Mouse (Mus musculus): ENCODE results near the gene Col5a1.

Gene Col5a1

GRCm38 (mm10) chr2:28038391-28039096 lies 152.3 kb downstream of the Col5a1 start:
- TF ChIP-seq CTCF (conservative IDR thresholded peaks at IDR 0.05; ENCODE audit: low read length) (no peak), POU5F1 (IDR thresholded peaks at IDR 0.05; ENCODE audit: borderline replicate concordance, low read length) (no peak), NANOG (IDR thresholded peaks at IDR 0.05; ENCODE audit: borderline replicate concordance, low read length) (no peak)
- Histone ChIP-seq H3K27me3 (ENCODE audit: insufficient read depth, low read length) (no peaks in the 10 kb centered on the region), H3K36me3 (ENCODE audit: insufficient read depth, low read length) (no peaks in the 10 kb centered on the region), H3K9me3 (ENCODE audit: low read length) (peaks cover 22% of the 10 kb centered on the region), H3K4me1 (replicated peaks; ENCODE audit: low read depth, low read length) (no peaks in the 10 kb centered on the region), H3K4me3 (replicated peaks; ENCODE audit: low read length) (no peak overlapping the region)

GRCm38 (mm10) chr2:28039647-28040325 lies 153.6 kb downstream of the Col5a1 start:
- H3K4me3 ChIP-seq (replicated peaks; ENCODE audit: low read length): no peak overlapping the region
- H3K36me3 ChIP-seq (ENCODE audit: insufficient read depth, low read length): no peaks in the 10 kb centered on the region
- H3K4me1 ChIP-seq (replicated peaks; ENCODE audit: low read depth, low read length): no peaks in the 10 kb centered on the region
- TF ChIP-seq CTCF (conservative IDR thresholded peaks at IDR 0.05; ENCODE audit: low read length) (no peak), POU5F1 (IDR thresholded peaks at IDR 0.05; ENCODE audit: borderline replicate concordance, low read length) (no peak), NANOG (IDR thresholded peaks at IDR 0.05; ENCODE audit: borderline replicate concordance, low read length) (no peak)
- H3K27me3 ChIP-seq (ENCODE audit: insufficient read depth, low read length): no peaks in the 10 kb centered on the region
- peaks cover 25% of the 10 kb centered on the region for H3K9me3 ChIP-seq (ENCODE audit: low read length)

- no peak overlapping the region for H3K4me3 ChIP-seq (replicated peaks; ENCODE audit: low read length)
- TF ChIP-seq NANOG (IDR thresholded peaks at IDR 0.05; ENCODE audit: borderline replicate concordance, low read length) (no peak), POU5F1 (IDR thresholded peaks at IDR 0.05; ENCODE audit: borderline replicate concordance, low read length) (no peak), CTCF (conservative IDR thresholded peaks at IDR 0.05; ENCODE audit: low read length) (no peak)
- H3K27me3 ChIP-seq (ENCODE audit: insufficient read depth, low read length): no peaks in the 10 kb centered on the region
- H3K9me3 ChIP-seq (ENCODE audit: low read length): peaks cover 25% of the 10 kb centered on the region
- H3K4me1 ChIP-seq (replicated peaks; ENCODE audit: low read depth, low read length): no peaks in the 10 kb centered on the region
- no peaks in the 10 kb centered on the region for H3K36me3 ChIP-seq (ENCODE audit: insufficient read depth, low read length)
Observed at GRCm38 (mm10) chr2:28040466-28040865, 154.2 kb downstream of the Col5a1 start.

- H3K36me3 ChIP-seq (ENCODE audit: insufficient read depth, low read length): no peaks in the 10 kb centered on the region
- no peaks in the 10 kb centered on the region for H3K27me3 ChIP-seq (ENCODE audit: insufficient read depth, low read length)
- TF ChIP-seq CTCF (conservative IDR thresholded peaks at IDR 0.05; ENCODE audit: low read length): no peak
- TF ChIP-seq POU5F1 (IDR thresholded peaks at IDR 0.05; ENCODE audit: borderline replicate concordance, low read length): no peak
- TF ChIP-seq NANOG (IDR thresholded peaks at IDR 0.05; ENCODE audit: borderline replicate concordance, low read length): no peak
- H3K4me1 ChIP-seq (replicated peaks; ENCODE audit: low read depth, low read length): no peaks in the 10 kb centered on the region
- no peak overlapping the region for H3K4me3 ChIP-seq (replicated peaks; ENCODE audit: low read length)
- H3K9me3 ChIP-seq (ENCODE audit: low read length): peaks cover 25% of the 10 kb centered on the region
Observed at GRCm38 (mm10) chr2:28044920-28045598, 158.8 kb downstream of the Col5a1 start.

GRCm38 (mm10) chr2:28046311-28046710 lies 160.1 kb downstream of the Col5a1 start:
- no peak overlapping the region for H3K4me3 ChIP-seq (replicated peaks; ENCODE audit: low read length)
- H3K27me3 ChIP-seq (ENCODE audit: insufficient read depth, low read length): no peaks in the 10 kb centered on the region
- H3K36me3 ChIP-seq (ENCODE audit: insufficient read depth, low read length): no peaks in the 10 kb centered on the region
- TF ChIP-seq NANOG (IDR thresholded peaks at IDR 0.05; ENCODE audit: borderline replicate concordance, low read length) (no peak), CTCF (conservative IDR thresholded peaks at IDR 0.05; ENCODE audit: low read length) (no peak), POU5F1 (IDR thresholded peaks at IDR 0.05; ENCODE audit: borderline replicate concordance, low read length) (no peak)
- H3K9me3 ChIP-seq (ENCODE audit: low read length): peaks cover 25% of the 10 kb centered on the region
- H3K4me1 ChIP-seq (replicated peaks; ENCODE audit: low read depth, low read length): no peaks in the 10 kb centered on the region

- H3K27me3 ChIP-seq (ENCODE audit: insufficient read depth, low read length): no peaks in the 10 kb centered on the region
- no peak for TF ChIP-seq NANOG (IDR thresholded peaks at IDR 0.05; ENCODE audit: borderline replicate concordance, low read length)
- no peak for TF ChIP-seq POU5F1 (IDR thresholded peaks at IDR 0.05; ENCODE audit: borderline replicate concordance, low read length)
- no peak for TF ChIP-seq CTCF (conservative IDR thresholded peaks at IDR 0.05; ENCODE audit: low read length)
- H3K4me1 ChIP-seq (replicated peaks; ENCODE audit: low read depth, low read length): no peaks in the 10 kb centered on the region
- H3K9me3 ChIP-seq (ENCODE audit: low read length): peaks cover 18% of the 10 kb centered on the region
- H3K36me3 ChIP-seq (ENCODE audit: insufficient read depth, low read length): no peaks in the 10 kb centered on the region
- no peak overlapping the region for H3K4me3 ChIP-seq (replicated peaks; ENCODE audit: low read length)
Observed at GRCm38 (mm10) chr2:28047092-28047491, 160.9 kb downstream of the Col5a1 start.

- Histone ChIP-seq H3K4me1 (replicated peaks; ENCODE audit: low read depth, low read length) (peaks cover 2% of the 10 kb centered on the region; the same call in 1 of the 2 replicates), H3K36me3 (ENCODE audit: insufficient read depth, low read length) (no peaks in the 10 kb centered on the region), H3K4me3 (replicated peaks; ENCODE audit: low read length) (no peak overlapping the region), H3K9me3 (ENCODE audit: low read length) (no peaks in the 10 kb centered on the region), H3K27me3 (ENCODE audit: insufficient read depth, low read length) (no peaks in the 10 kb centered on the region)
- no peak for TF ChIP-seq POU5F1 (IDR thresholded peaks at IDR 0.05; ENCODE audit: borderline replicate concordance, low read length)
- TF ChIP-seq CTCF (conservative IDR thresholded peaks at IDR 0.05; ENCODE audit: low read length): no peak
- no peak for TF ChIP-seq NANOG (IDR thresholded peaks at IDR 0.05; ENCODE audit: borderline replicate concordance, low read length)
Observed at GRCm38 (mm10) chr2:28059922-28060321, 173.7 kb downstream of the Col5a1 start.

- Histone ChIP-seq H3K36me3 (ENCODE audit: insufficient read depth, low read length) (no peaks in the 10 kb centered on the region), H3K4me3 (replicated peaks; ENCODE audit: low read length) (no peak overlapping the region), H3K9me3 (ENCODE audit: low read length) (peaks cover 7% of the 10 kb centered on the region), H3K4me1 (replicated peaks; ENCODE audit: low read depth, low read length) (no peaks in the 10 kb centered on the region), H3K27me3 (ENCODE audit: insufficient read depth, low read length) (no peaks in the 10 kb centered on the region)
- TF ChIP-seq CTCF (conservative IDR thresholded peaks at IDR 0.05; ENCODE audit: low read length) (no peak), POU5F1 (IDR thresholded peaks at IDR 0.05; ENCODE audit: borderline replicate concordance, low read length) (no peak), NANOG (IDR thresholded peaks at IDR 0.05; ENCODE audit: borderline replicate concordance, low read length) (no peak)
Observed at GRCm38 (mm10) chr2:28063711-28064338, 177.6 kb downstream of the Col5a1 start.
